Mouse (Mus musculus) small intestine, adult 2 months (tissue): ENCODE results near the gene Racgap1. TPM values are rescaled to one million over a fixed set of nuclear protein-coding genes. Genes with fewer than 3 reads are reported as not detected.

Experiments
- H3K27ac ChIP-seq: fragments of 200-500 bp; 2 replicates; pipeline ENCODE4 v1.5.1; 2012; ENCODE audit warnings: low read depth, low read length, control low read depth, inconsistent platforms; ENCODE audit not compliant: insufficient read depth
- H3K27me3 ChIP-seq: fragments of 200-500 bp; 2 replicates; pipeline ENCODE4 v1.6.1; 2012; ENCODE audit warnings: mild to moderate bottlenecking, moderate library complexity, low read length, inconsistent platforms; ENCODE audit not compliant: control insufficient read depth, insufficient read depth
- H3K36me3 ChIP-seq: fragments of 200-500 bp; 2 replicates; pipeline ENCODE4 v1.6.1; 2012; ENCODE audit warnings: mild to moderate bottlenecking, low read length, control low read depth, inconsistent platforms; ENCODE audit not compliant: control insufficient read depth, insufficient read depth
- H3K4me1 ChIP-seq: fragments of 200-500 bp; 2 replicates; pipeline ENCODE4 v1.6.1; 2012; ENCODE audit warnings: low read length, inconsistent platforms, mixed read lengths; ENCODE audit not compliant: control insufficient read depth, insufficient read depth, insufficient read length
- H3K4me3 ChIP-seq: fragments of 200-500 bp; 2 replicates; pipeline ENCODE4 v1.5.1; 2012; ENCODE audit warnings: low read depth, mild to moderate bottlenecking, control low read depth, inconsistent platforms, low read length, moderate library complexity
- CTCF ChIP-seq: fragments of 200-500 bp; IDR thresholded peaks from 2 replicates; pipeline ENCODE4 v1.5.1; 2012; ENCODE audit warnings: low read depth, mild to moderate bottlenecking, control low read depth, inconsistent platforms, low read length, moderate library complexity, mixed read lengths; ENCODE audit not compliant: insufficient replicate concordance, insufficient read length; ENCODE audit errors: extremely low read depth
- POLR2A ChIP-seq: fragments of 200-500 bp; IDR thresholded peaks from 2 replicates; pipeline ENCODE4 v1.6.1; 2012; ENCODE audit warnings: low read depth, mild to moderate bottlenecking, control low read depth, inconsistent platforms, low read length, moderate library complexity
- WGBS: fragments of 180-500 bp; shearing (Covaris S2); methylation state at CpG from one replicate; pipeline ENCODE4 v1.1.7; 2018; 5-methylcytosine and 5-hydroxymethylcytosine counted together
- polyA plus RNA-seq: library from polyadenylated mRNA; depleted of rRNA; stranded (reverse); fragments of >200 nt; gene quantifications from 2 replicates; pipeline ENCODE4 v1.2.3, GENCODE M21; 2012

The Racgap1 gene
- polyA plus RNA-seq, 1 experiment: 12.5 TPM

- no peak overlapping the region for H3K4me3 ChIP-seq
- 79% methylated on average over 7 of the region's 7 CpGs for WGBS
- TF ChIP-seq CTCF: no peak
- TF ChIP-seq POLR2A: no peak
- H3K36me3 ChIP-seq: no peaks in the 10 kb centered on the region
- peaks cover 10% of the 10 kb centered on the region for H3K27me3 ChIP-seq
- H3K27ac ChIP-seq: no peak overlapping the region
- no peaks in the 10 kb centered on the region; the same call in 1 of the 2 replicates for H3K4me1 ChIP-seq
Measured at GRCm38 (mm10) chr15:99603216-99603615, 48.2 kb downstream of the Racgap1 start.

- no peaks in the 10 kb centered on the region; the same call in 1 of the 2 replicates for H3K4me1 ChIP-seq
- WGBS: 91% methylated on average over 17 of the region's 17 CpGs
- H3K27ac ChIP-seq: no peak overlapping the region
- H3K4me3 ChIP-seq: no peak overlapping the region
- peaks cover 10% of the 10 kb centered on the region for H3K27me3 ChIP-seq
- TF ChIP-seq POLR2A: no peak
- no peak for TF ChIP-seq CTCF
- H3K36me3 ChIP-seq: no peaks in the 10 kb centered on the region
Measured at GRCm38 (mm10) chr15:99602206-99602820, 49.1 kb downstream of the Racgap1 start.

GRCm38 (mm10) chr15:99601823-99602120, 49.7 kb downstream of the Racgap1 start:
- 55% methylated on average over 5 of the region's 5 CpGs for WGBS
- H3K4me3 ChIP-seq: no peak overlapping the region
- no peaks in the 10 kb centered on the region; the same call in 1 of the 2 replicates for H3K4me1 ChIP-seq
- no peak overlapping the region for H3K27ac ChIP-seq
- H3K27me3 ChIP-seq: peaks cover 10% of the 10 kb centered on the region
- no peaks in the 10 kb centered on the region for H3K36me3 ChIP-seq
- TF ChIP-seq POLR2A (no peak), CTCF (no peak)

GRCm38 (mm10) chr15:99600986-99601822, 50.3 kb downstream of the Racgap1 start, which contains the start of gene Aqp6:
TSS of gene Aqp6 (plus strand) at chr15:99601400.
- H3K4me3 ChIP-seq: no peak within 1 kb of the TSS
- peaks cover 8% of the 10 kb centered on the region for H3K27me3 ChIP-seq
- WGBS: 75% methylated on average over 22 of the region's 22 CpGs
- TF ChIP-seq POLR2A (no peak), CTCF (no peak)
- H3K27ac ChIP-seq: no peak within 1 kb of the TSS
- no peaks in the 10 kb centered on the region for H3K36me3 ChIP-seq
- H3K4me1 ChIP-seq: no peaks in the 10 kb centered on the region; the same call in 1 of the 2 replicates

GRCm38 (mm10) chr15:99599245-99600070, 52.0 kb downstream of the Racgap1 start:
- no peak overlapping the region for H3K4me3 ChIP-seq
- no peak overlapping the region for H3K27ac ChIP-seq
- no peaks in the 10 kb centered on the region for H3K4me1 ChIP-seq
- TF ChIP-seq CTCF: no peak
- H3K27me3 ChIP-seq: peaks cover 7% of the 10 kb centered on the region
- WGBS: 66% methylated on average over 17 of the region's 17 CpGs
- H3K36me3 ChIP-seq: no peaks in the 10 kb centered on the region

GRCm38 (mm10) chr15:99597596-99597995, 53.9 kb downstream of the Racgap1 start:
- 59% methylated on average over 8 of the region's 8 CpGs for WGBS
- no peak overlapping the region for H3K4me3 ChIP-seq
- H3K36me3 ChIP-seq: no peaks in the 10 kb centered on the region
- no peak overlapping the region for H3K27ac ChIP-seq
- TF ChIP-seq CTCF: no peak
- no peak for TF ChIP-seq POLR2A
- no peaks in the 10 kb centered on the region for H3K4me1 ChIP-seq
- peaks cover 7% of the 10 kb centered on the region for H3K27me3 ChIP-seq

- no peak for TF ChIP-seq POLR2A
- Histone ChIP-seq H3K4me1 (no peaks in the 10 kb centered on the region), H3K27me3 (peaks cover 9% of the 10 kb centered on the region), H3K36me3 (no peaks in the 10 kb centered on the region), H3K4me3 (no peak overlapping the region), H3K27ac (no peak overlapping the region)
- 54% methylated on average over 7 of the region's 7 CpGs for WGBS
Measured at GRCm38 (mm10) chr15:99596841-99597240, 54.6 kb downstream of the Racgap1 start.
